Mouse (Mus musculus): ENCODE measurements at regions not wholly inside any gene's neighbourhood (a gene's known extent, or its start where the extent isn't known, plus 50 kb on each side); places are given as distances from the start of the nearest gene placed in this dataset.
A peak's percentile ranks its signal among the peaks of the same experiment; 100 is the strongest.

DNA sequence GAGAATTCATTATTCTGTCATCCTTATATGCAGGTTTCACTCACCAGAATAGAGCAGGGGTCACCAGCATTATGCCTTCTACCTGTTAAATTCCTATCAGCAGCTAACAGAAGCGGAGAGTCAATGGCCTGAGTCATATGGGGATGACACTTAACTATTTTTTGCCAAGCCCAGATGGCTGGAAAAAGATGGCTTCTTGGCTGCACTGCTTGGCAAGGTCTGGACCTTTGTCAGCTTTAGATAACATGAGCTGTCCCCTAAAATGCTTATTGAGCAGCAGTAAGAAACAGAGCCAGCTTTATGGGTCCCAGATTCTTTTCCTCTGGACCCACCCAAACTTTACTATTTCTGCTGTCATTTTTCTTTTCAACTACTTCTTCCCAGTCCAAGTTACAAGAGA, 565.3 kb upstream of the Lmcd1 start:
- no peak for ATAC-seq (ENCODE audit: low read depth)
- Histone ChIP-seq H3K4me3 (ENCODE audit: low read depth, low read length) (no peak overlapping the region), H3K36me3 (ENCODE audit: control insufficient read depth, insufficient read depth, low read length) (no peaks in the 10 kb centered on the region), H3K27me3 (ENCODE audit: control insufficient read depth, insufficient read depth, low read length) (no peaks in the 10 kb centered on the region), H3K27ac (ENCODE audit: low read depth, low read length) (no peak overlapping the region), H3K9me3 (ENCODE audit: control insufficient read depth, low read length) (no peaks in the 10 kb centered on the region), H3K4me1 (ENCODE audit: control insufficient read depth, insufficient read depth, low read length) (no peaks in the 10 kb centered on the region), H3K9ac (replicated peaks; ENCODE audit: low read depth, low read length) (no peak overlapping the region), H3K4me2 (ENCODE audit: low read depth, low read length) (no peak overlapping the region)
- WGBS: 82% methylated on average over 1 of the region's 1 CpGs

- H3K9ac ChIP-seq (replicated peaks; ENCODE audit: low read depth, low read length): no peak overlapping the region
These were observed 547.6 kb upstream of the Lmcd1 start for GRCm38 (mm10) chr6:111725969-111726368.

GRCm38 (mm10) chr6:111730381-111730780, 543.2 kb upstream of the Lmcd1 start:
- no peak overlapping the region for H3K27ac ChIP-seq (ENCODE audit: low read depth, low read length)
- ATAC-seq (ENCODE audit: low read depth): no peak
- no peaks in the 10 kb centered on the region for H3K27me3 ChIP-seq (ENCODE audit: control insufficient read depth, insufficient read depth, low read length)
- H3K4me1 ChIP-seq (ENCODE audit: control insufficient read depth, insufficient read depth, low read length): no peaks in the 10 kb centered on the region
- no peak overlapping the region for H3K4me3 ChIP-seq (ENCODE audit: low read depth, low read length)
- H3K9ac ChIP-seq (replicated peaks; ENCODE audit: low read depth, low read length): no peak overlapping the region
- H3K4me2 ChIP-seq (ENCODE audit: low read depth, low read length): no peak overlapping the region
- H3K9me3 ChIP-seq (ENCODE audit: control insufficient read depth, low read length): no peaks in the 10 kb centered on the region
- no peaks in the 10 kb centered on the region for H3K36me3 ChIP-seq (ENCODE audit: control insufficient read depth, insufficient read depth, low read length)

More at GRCm38 (mm10) chr6:111725969-111726368, 547.6 kb upstream of the Lmcd1 start:
- H3K4me2 ChIP-seq (ENCODE audit: low read depth, low read length): no peak overlapping the region
- no peak for ATAC-seq (ENCODE audit: low read depth)
- H3K27me3 ChIP-seq (ENCODE audit: control insufficient read depth, insufficient read depth, low read length): no peaks in the 10 kb centered on the region
- H3K27ac ChIP-seq (ENCODE audit: low read depth, low read length): no peak overlapping the region
- H3K4me3 ChIP-seq (ENCODE audit: low read depth, low read length): no peak overlapping the region
- H3K4me1 ChIP-seq (ENCODE audit: control insufficient read depth, insufficient read depth, low read length): no peaks in the 10 kb centered on the region
- no peaks in the 10 kb centered on the region for H3K36me3 ChIP-seq (ENCODE audit: control insufficient read depth, insufficient read depth, low read length)
- no peaks in the 10 kb centered on the region for H3K9me3 ChIP-seq (ENCODE audit: control insufficient read depth, low read length)

DNA sequence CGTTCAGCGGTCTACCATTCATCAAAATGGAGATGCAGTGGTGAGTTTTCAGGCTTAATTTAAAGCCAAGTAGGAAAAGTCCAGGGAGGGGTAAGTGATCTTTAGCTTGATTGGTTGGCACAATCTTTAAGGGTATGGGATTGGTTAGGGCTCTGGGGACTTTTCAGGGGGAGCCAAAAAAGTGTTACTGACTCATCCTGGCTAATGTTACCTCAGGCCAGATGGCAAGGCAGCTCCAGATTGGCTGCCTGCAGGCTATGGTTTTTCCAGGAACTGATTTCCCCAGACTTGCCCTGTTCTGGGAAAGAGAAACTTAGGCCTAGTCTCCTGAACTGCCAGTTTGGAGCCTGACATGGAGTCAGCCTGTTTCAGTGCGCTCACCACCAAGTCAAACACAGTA, 539.6 kb upstream of the Lmcd1 start:
- no peak overlapping the region for H3K4me2 ChIP-seq (ENCODE audit: low read depth, low read length)
- no peaks in the 10 kb centered on the region for H3K36me3 ChIP-seq (ENCODE audit: control insufficient read depth, insufficient read depth, low read length)
- no peak overlapping the region for H3K9ac ChIP-seq (replicated peaks; ENCODE audit: low read depth, low read length)
- WGBS: 95% methylated on average over 3 of the region's 3 CpGs
- no peaks in the 10 kb centered on the region for H3K9me3 ChIP-seq (ENCODE audit: control insufficient read depth, low read length)
- ATAC-seq (ENCODE audit: low read depth): no peak
- no peaks in the 10 kb centered on the region for H3K27me3 ChIP-seq (ENCODE audit: control insufficient read depth, insufficient read depth, low read length)
- H3K27ac ChIP-seq (ENCODE audit: low read depth, low read length): no peak overlapping the region
- no peak overlapping the region for H3K4me3 ChIP-seq (ENCODE audit: low read depth, low read length)
- no peaks in the 10 kb centered on the region for H3K4me1 ChIP-seq (ENCODE audit: control insufficient read depth, insufficient read depth, low read length)

GRCm38 (mm10) chr6:111738983-111739382, 534.6 kb upstream of the Lmcd1 start:
- Histone ChIP-seq H3K9me3 (ENCODE audit: control insufficient read depth, low read length) (no peaks in the 10 kb centered on the region), H3K9ac (replicated peaks; ENCODE audit: low read depth, low read length) (no peak overlapping the region), H3K27ac (ENCODE audit: low read depth, low read length) (no peak overlapping the region), H3K4me2 (ENCODE audit: low read depth, low read length) (no peak overlapping the region), H3K27me3 (ENCODE audit: control insufficient read depth, insufficient read depth, low read length) (no peaks in the 10 kb centered on the region), H3K36me3 (ENCODE audit: control insufficient read depth, insufficient read depth, low read length) (no peaks in the 10 kb centered on the region), H3K4me1 (ENCODE audit: control insufficient read depth, insufficient read depth, low read length) (no peaks in the 10 kb centered on the region), H3K4me3 (ENCODE audit: low read depth, low read length) (no peak overlapping the region)
- no peak for ATAC-seq (ENCODE audit: low read depth)
- 86% methylated on average over 1 of the region's 1 CpGs for WGBS

DNA sequence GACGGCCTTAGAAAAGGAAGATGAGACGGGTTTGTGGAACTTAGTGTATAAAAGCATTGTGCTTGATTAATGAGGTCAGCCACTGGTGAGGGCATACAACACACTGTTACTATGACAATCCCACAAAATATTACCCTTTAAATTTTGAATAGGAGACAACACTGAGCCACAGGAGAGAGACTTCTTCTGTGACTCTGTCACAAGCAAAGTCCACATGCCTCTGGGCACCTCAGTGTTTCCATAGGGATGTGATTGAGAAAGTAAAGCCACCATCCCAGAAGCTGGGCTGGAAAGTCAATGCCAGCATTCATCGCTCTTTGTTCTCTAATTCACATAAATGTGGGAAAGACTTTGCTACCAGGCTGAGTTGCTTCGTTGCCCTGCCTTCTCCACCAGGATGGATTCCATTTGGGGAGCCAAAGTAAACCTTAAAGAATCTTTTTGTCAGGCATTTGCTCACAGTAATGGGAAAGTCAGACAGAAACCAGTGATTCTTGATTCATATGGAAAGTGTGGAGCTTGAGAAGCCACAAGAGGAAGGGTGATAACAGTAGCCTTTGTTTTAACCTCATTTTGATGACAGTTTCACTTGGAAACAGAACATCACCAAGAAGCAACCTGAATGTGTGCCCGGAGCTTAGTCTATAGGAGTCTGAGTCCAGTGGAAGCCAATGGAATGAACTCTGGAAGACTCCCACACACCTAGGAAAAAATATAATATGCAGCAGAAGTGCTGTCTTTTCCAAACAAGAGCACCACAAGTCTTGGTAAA, 491.7 kb upstream of the Lmcd1 start:
- H3K27me3 ChIP-seq (ENCODE audit: control insufficient read depth, insufficient read depth, low read length): no peaks in the 10 kb centered on the region
- H3K4me3 ChIP-seq (ENCODE audit: low read depth, low read length): no peak overlapping the region
- H3K4me2 ChIP-seq (ENCODE audit: low read depth, low read length): no peak overlapping the region
- H3K9me3 ChIP-seq (ENCODE audit: control insufficient read depth, low read length): no peaks in the 10 kb centered on the region
- H3K9ac ChIP-seq (replicated peaks; ENCODE audit: low read depth, low read length): no peak overlapping the region
- 43% methylated on average over 5 of the region's 5 CpGs for WGBS
- no peaks in the 10 kb centered on the region for H3K36me3 ChIP-seq (ENCODE audit: control insufficient read depth, insufficient read depth, low read length)
- H3K27ac ChIP-seq (ENCODE audit: low read depth, low read length): no peak overlapping the region
- H3K4me1 ChIP-seq (ENCODE audit: control insufficient read depth, insufficient read depth, low read length): no peaks in the 10 kb centered on the region
- ATAC-seq (ENCODE audit: low read depth): peak; percentile 93

- no peak overlapping the region for H3K27ac ChIP-seq (ENCODE audit: low read depth, low read length)
- no peak for ATAC-seq (ENCODE audit: low read depth)
- no peak overlapping the region for H3K9ac ChIP-seq (replicated peaks; ENCODE audit: low read depth, low read length)
- H3K36me3 ChIP-seq (ENCODE audit: control insufficient read depth, insufficient read depth, low read length): no peaks in the 10 kb centered on the region
- H3K27me3 ChIP-seq (ENCODE audit: control insufficient read depth, insufficient read depth, low read length): no peaks in the 10 kb centered on the region
- H3K4me2 ChIP-seq (ENCODE audit: low read depth, low read length): no peak overlapping the region
- H3K4me3 ChIP-seq (ENCODE audit: low read depth, low read length): no peak overlapping the region
- H3K9me3 ChIP-seq (ENCODE audit: control insufficient read depth, low read length): no peaks in the 10 kb centered on the region
- no peaks in the 10 kb centered on the region for H3K4me1 ChIP-seq (ENCODE audit: control insufficient read depth, insufficient read depth, low read length)
These were observed 464.9 kb upstream of the Lmcd1 start for GRCm38 (mm10) chr6:111808611-111809010.

- ATAC-seq (ENCODE audit: low read depth): no peak
- H3K27me3 ChIP-seq (ENCODE audit: control insufficient read depth, insufficient read depth, low read length): no peaks in the 10 kb centered on the region
- H3K36me3 ChIP-seq (ENCODE audit: control insufficient read depth, insufficient read depth, low read length): no peaks in the 10 kb centered on the region
- no peaks in the 10 kb centered on the region for H3K9me3 ChIP-seq (ENCODE audit: control insufficient read depth, low read length)
- H3K4me2 ChIP-seq (ENCODE audit: low read depth, low read length): no peak overlapping the region
- no peak overlapping the region for H3K27ac ChIP-seq (ENCODE audit: low read depth, low read length)
- H3K9ac ChIP-seq (replicated peaks; ENCODE audit: low read depth, low read length): no peak overlapping the region
- H3K4me1 ChIP-seq (ENCODE audit: control insufficient read depth, insufficient read depth, low read length): no peaks in the 10 kb centered on the region
- WGBS: 78% methylated on average over 7 of the region's 7 CpGs
- H3K4me3 ChIP-seq (ENCODE audit: low read depth, low read length): no peak overlapping the region
These were observed 459.5 kb upstream of the Lmcd1 start for GRCm38 (mm10) chr6:111813982-111814603.

GRCm38 (mm10) chr6:111815150-111815549, 458.4 kb upstream of the Lmcd1 start:
- H3K4me2 ChIP-seq (ENCODE audit: low read depth, low read length): no peak overlapping the region
- ATAC-seq (ENCODE audit: low read depth): no peak
- no peaks in the 10 kb centered on the region for H3K9me3 ChIP-seq (ENCODE audit: control insufficient read depth, low read length)
- no peaks in the 10 kb centered on the region for H3K36me3 ChIP-seq (ENCODE audit: control insufficient read depth, insufficient read depth, low read length)
- no peaks in the 10 kb centered on the region for H3K27me3 ChIP-seq (ENCODE audit: control insufficient read depth, insufficient read depth, low read length)
- no peak overlapping the region for H3K27ac ChIP-seq (ENCODE audit: low read depth, low read length)
- no peak overlapping the region for H3K4me3 ChIP-seq (ENCODE audit: low read depth, low read length)
- no peak overlapping the region for H3K9ac ChIP-seq (replicated peaks; ENCODE audit: low read depth, low read length)
- H3K4me1 ChIP-seq (ENCODE audit: control insufficient read depth, insufficient read depth, low read length): peaks cover under 1% of the 10 kb centered on the region; the same call in 1 of the 2 replicates
